Mouse (Mus musculus) hindbrain, embryonic 15.5 days (tissue): ENCODE measurements around the gene Scyl2. TPM values are rescaled to one million over a fixed set of nuclear protein-coding genes. Genes with fewer than 3 reads are reported as not detected.

Experiments used
- polyA plus RNA-seq: library from polyadenylated mRNA; unstranded; fragments of >200 nt; fragmentation: Nextera tagmentation; extraction: Ambion mirVana; gene quantifications from 2 replicates; pipeline ENCODE4 v1.2.1, GENCODE M21; 2015

Scyl2 gene
- polyA plus RNA-seq, 1 experiment from 2014 or later: 7.5 TPM

Other genes starting within 250 kb of the Scyl2 start
- gene Gas2l3, start 242.3 kb downstream of the Scyl2 start, polyA plus RNA-seq: 5.5 and 7.4 TPM in 2 replicates
- not detected in 2 replicates for gene Nr1h4, start 152.7 kb downstream of the Scyl2 start, polyA plus RNA-seq
- 2.3 and 3.1 TPM in 2 replicates for gene Slc17a8, start 65.0 kb downstream of the Scyl2 start, polyA plus RNA-seq
- 46.5 and 51.6 TPM in 2 replicates for gene Actr6, start 46.0 kb upstream of the Scyl2 start, polyA plus RNA-seq
- 27.0 and 31.1 TPM in 2 replicates for gene Uhrf1bp1l, start 58.7 kb upstream of the Scyl2 start, polyA plus RNA-seq
- gene Anks1b, start 187.2 kb upstream of the Scyl2 start, polyA plus RNA-seq: 78.9 and 85.2 TPM in 2 replicates